Mouse (Mus musculus) cerebellum, adult 11 months (tissue): ENCODE data around the gene Qrich2.
"Not testable (repeated sequence)": the region's sequence is repeated elsewhere in the genome, so short reads cannot be mapped to it uniquely, and the experiment has no call there.

Source experiments
- DNase-seq: peaks from one replicate; pipeline ENCODE4 v3.0.0; 2022

Gene Qrich2

DNA sequence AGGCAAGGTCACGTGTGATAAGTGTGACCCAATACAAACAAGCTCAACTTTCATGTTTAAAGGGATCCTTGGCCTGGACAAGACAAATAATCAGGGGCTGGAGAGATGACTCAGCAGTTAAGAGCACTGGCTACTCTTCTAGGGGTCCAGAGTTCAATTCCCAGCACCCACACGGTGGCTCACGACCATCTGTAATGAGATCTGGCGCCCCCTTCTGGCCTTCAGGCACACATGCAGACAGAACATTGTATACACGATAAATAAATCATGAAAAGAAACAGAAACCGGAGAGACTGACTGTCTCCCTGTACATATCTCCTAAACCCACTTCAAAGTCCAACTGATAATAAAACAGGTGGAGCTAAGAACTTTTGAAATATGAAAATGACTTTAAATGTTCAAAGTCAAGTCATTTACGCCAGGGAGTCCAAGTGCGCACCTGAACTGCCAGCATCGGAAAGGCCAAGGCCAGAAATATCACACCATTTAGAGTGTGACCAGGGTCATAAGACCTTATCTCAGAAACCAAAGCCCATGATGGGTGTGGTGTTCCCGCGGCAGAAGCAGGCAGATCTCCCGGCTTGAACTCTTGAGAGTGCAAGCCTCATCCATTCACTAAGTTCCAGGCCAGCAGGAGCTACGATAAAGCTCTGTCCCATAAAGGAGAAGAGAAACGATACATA is 22.8 kb upstream of the Qrich2 start:
- DNase-seq, result no peak

- no peak for DNase-seq
Observed at GRCm38 (mm10) chr11:116488207-116488606, 22.2 kb upstream of the Qrich2 start.

GRCm38 (mm10) chr11:116484261-116484660 is 18.2 kb upstream of the Qrich2 start:
- DNase-seq, result no peak

DNA sequence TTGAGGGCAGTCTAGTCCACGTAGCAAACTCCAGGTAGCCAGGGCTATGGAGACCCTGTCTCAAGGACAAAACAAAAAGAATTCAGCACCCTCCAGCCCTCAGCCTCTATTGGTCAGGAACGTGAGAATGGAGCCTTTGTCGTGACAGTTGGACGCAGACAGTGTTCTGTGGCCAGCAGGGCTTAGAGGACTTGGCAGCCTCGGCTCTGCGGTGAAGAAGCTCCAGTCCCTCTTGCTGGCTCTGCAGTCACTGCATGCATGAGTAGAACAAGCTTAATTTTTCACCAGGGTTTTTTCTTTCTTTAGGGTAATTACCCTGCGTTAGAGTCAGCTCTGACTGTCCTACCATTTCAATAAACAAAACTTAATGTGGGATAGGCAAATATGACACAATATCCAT is 15.7 kb upstream of the Qrich2 start:
- no peak for DNase-seq

DNA sequence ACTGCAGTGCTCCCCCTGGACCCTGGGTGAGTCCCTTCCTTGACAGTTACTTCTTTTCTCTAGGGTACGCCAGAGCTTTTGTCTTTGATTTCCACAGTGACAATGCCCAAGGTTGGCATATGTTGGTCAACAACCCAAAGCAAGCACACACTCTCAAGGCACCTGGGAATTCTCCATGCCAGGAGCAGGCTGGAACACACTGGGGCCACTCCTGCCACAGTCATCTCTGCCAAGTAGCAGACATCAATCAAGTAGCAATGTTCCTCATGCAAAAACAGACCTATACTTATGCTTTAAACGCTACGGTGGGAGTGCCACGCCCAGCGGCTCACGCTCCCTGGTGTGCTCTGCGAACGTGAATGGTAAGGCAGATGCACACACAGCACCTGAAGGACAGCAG is 14.9 kb upstream of the Qrich2 start:
- DNase-seq, result no peak

GRCm38 (mm10) chr11:116479832-116480231 is 13.8 kb upstream of the Qrich2 start:
- DNase-seq, result no peak

GRCm38 (mm10) chr11:116478978-116479377 is 12.9 kb upstream of the Qrich2 start:
- DNase-seq, result no peak

GRCm38 (mm10) chr11:116477160-116477759 is 11.2 kb upstream of the Qrich2 start:
- no peak for DNase-seq

DNA sequence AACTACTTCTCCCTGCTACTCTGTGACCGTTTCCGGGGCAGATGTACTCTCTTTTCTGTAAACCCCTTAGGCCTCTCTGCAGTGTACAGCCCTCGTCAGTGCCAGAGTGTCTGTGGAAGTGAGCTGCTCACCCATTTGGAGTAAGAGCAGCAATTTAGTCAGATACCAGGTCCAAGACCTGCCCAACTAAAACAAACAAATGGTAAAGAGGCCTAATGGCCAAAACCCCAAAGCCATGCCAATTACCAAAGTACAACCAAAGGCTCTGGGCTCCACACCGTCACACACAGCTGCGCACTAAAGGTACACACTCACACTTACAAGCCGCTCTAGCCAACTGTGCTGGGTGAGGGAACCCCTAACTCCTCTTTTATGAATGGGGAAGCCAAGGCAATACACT is 10.7 kb upstream of the Qrich2 start:
- no peak for DNase-seq

- no peak for DNase-seq
Observed at GRCm38 (mm10) chr11:116476041-116476440, 10.0 kb upstream of the Qrich2 start.

DNA sequence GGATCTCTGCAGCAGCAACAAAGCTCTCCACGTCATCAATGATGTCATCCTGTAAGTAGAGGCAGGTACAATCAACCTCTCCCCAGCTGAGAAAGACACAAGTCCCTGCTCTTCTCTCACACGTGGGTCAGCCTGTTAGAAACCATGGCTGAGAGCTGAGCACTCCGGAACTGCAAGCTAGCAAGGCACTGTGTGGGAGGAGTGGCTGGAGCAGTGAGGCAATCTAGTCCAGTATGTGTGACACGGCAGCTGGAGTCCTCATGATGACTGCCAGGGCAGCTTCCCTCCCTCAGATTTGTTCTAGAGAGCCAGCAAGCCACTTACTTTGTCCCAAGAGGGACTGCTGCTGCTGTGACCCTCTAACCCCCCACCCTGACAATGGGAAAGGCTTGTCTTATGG is 6.2 kb upstream of the Qrich2 start:
- DNase-seq, result no peak

GRCm38 (mm10) chr11:116470896-116471295 is 4.9 kb upstream of the Qrich2 start:
- DNase-seq, result no peak

GRCm38 (mm10) chr11:116470249-116470648 is 4.2 kb upstream of the Qrich2 start:
- DNase-seq, result no peak

DNA sequence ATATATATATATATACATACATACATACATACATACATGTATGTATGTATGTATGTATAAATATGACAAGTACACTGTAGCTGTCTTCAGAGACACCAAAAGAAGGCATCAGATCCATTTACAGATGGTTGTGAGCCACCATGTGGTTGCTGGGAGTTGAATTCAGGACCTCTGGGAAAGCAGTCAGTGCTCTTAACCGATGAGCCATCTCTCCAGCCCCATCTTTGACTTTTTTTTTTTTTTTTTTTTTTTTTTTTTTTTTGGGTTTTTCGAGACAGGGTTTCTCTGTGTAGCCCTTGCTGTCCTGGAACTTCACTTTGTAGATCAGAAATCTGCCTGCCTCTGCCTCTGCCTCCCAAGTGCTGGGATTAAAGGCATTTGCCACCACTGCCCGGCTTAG is 2.3 kb upstream of the Qrich2 start:
- not testable (repeated sequence) for DNase-seq

GRCm38 (mm10) chr11:116463833-116464232 is 2.2 kb downstream of the Qrich2 start:
- DNase-seq, result peak; percentile 68

GRCm38 (mm10) chr11:116463338-116463737 is 2.7 kb downstream of the Qrich2 start:
- no peak for DNase-seq

DNA sequence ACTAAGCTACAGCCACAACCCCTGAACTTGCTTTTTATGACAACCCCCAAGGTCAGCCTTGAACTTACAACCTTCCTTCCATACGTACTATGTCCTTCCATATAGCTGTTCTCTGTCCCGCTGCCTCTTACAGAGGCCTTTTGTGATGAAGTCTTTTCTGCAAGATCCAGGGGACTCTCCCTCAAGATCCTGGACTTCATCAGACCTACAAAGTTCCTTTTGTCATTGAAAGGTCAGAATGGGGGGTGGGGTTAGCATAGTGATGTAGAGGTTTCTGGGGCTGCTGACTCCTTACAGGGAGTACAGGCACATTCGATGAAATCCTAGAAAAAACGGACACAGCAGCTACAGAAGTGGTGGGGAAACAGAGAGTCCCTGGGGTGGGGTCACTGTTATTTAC is 6.3 kb downstream of the Qrich2 start:
- DNase-seq, result no peak

DNA sequence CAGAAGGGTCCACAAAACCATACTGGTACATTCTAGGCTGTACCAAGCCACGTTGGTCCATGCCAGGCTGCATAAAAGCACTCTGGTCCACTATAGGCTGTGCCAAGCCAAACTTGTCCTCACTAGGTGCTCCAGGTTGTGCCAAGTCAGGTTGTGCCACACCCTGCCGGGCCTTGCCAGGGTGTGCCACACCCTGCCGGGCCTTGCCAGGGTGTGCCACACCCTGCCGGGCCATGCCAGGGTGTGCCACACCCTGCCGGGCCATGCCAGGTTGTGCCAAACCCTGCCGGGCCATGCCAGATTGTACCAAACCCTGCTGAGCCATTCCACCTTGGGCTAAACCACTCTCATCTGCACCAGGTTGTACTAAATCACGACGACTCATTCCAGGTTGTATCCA is 9.8 kb downstream of the Qrich2 start:
- DNase-seq, result no peak

DNA sequence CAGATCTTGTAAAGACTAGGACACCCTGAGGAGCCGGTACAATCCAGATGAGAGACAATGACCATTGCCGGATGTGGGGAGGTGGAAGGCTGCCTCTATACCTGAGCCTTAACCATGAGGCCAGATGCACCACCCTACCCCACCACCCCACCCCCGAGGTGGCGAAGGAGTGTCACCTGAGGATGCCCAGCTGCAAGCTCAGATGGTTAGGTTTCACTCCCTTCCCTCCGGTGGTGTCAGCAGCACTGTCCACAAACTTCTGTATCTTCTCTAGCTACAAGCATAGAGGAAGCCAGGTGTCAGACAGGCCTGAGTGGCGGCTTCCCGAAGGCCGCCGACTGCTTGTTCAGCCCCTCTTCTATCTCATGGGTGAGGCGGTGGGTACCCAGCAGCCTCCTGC is 12.2 kb downstream of the Qrich2 start:
- DNase-seq, result no peak

DNA sequence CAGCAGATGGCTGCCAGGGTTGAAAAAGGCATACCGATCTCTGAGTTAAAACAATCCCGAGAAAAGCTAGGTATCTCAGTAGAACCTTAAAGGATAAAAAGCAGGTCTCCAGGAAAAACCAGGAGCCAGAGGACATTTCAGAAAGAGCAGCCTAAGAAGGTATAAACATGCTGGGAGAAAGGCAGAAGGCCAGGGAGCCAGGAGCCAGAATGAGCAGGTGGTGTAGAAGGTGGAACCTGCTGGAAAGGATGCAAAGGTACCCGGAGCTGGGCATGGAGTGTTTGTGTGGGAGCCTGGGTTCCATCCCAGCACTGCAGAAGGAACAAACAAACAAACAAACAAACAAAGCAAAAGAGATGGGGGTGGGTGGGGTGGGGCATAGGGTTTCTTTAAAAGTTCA is 16.7 kb downstream of the Qrich2 start:
- DNase-seq, result no peak

DNA sequence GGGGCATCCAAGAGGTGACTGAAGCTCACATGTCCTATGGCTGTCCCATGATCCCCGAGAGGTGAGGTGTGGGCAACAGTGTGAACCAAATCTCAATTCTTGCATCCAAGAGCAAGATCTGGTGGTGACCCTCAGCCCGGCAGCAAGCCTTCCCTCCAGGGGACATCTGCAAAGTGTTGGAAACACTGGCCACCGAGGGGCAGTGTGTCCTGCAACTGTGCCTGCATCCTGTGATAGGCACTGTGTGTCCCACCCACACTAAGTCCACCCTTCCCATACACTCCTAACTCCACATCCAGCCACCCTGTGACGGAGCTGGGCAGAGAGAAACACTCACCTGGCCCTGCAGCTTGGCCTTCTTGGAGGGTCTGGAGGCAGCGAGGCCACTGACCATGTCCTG is 18.2 kb downstream of the Qrich2 start:
- DNase-seq, result no peak

DNA sequence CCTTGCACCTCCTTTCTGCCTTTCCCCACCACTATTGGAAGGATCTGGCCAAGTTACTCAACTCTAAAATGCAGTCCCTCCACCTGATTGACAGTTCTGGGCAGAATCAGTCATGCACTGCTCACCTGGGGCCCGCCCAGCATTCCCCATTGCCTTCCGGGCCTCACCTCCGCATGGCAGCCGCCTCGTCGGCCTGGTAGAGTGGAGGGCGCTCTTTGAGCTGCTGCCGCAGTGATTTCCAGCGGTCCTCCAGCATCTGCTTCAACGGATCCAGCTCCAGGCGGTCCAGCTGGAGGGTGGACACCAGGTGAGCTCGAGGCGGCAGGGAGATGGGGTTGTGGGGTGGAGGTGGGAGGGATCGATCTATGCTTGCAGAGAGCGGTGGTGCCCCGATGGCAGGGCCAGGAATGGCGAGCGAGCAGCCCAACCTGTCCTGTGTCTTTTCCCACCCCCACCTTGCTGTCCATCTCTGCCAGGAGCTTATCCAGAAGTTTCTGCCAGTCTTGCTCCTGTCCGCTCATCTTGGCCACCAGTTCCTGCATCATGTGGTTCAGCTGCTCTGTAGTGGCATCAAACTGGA is 19.6 kb downstream of the Qrich2 start:
- no peak for DNase-seq

DNA sequence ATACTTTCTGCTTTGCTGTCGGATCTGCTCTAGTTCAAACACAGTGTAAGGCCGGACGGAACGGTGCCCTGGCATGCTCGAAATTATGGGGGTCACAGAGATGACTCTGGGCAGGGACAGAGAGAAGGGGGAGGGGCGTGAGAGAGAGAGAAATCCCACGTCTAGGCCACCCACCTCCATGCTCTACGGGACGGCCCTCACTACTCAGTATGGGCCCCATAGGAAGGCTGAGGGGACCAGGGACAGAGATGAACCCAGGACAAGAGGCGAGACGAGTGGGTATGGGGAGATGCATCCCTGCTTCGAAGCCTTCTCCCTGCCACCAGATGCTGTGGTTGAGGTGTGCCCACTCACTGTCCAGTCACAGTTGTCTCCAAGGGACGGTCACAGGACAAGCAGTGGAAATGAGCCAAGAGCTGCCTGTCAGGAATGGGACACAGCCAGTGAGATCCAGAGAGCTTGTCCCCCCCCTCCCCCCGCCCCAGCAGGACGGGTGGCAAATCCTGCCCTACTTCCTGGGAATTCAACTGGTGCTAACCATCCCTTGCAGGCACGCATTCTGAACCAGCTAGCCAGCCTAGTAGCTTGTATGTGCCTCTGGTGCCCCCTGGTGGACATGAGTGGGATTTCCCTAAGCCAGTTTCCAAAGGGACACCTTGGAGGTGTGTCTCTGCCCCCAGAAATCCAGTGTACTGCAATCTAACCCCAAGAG is 20.3 kb downstream of the Qrich2 start:
- peak; percentile 88 for DNase-seq

DNA sequence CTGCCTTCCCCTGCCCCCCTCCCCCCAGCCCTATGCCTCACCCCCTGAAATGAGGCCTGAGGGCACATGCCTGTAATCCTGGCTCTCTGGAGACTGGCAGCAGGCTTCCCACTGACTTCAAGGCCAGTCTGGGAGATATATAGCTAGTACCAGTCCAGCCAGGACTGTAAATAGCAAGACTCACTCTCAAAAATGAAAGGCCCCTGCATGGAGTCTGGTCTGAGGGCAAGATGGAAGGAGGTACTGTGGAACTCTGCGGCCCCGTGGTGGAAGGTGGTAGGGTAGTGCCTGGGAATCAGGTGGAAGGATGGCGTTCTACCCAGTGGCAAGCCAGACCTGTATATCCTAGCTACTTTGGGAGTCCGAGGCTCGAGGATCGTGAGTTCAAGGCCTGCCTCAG is 22.1 kb downstream of the Qrich2 start:
- no peak for DNase-seq
